Mouse (Mus musculus) kidney, embryonic 14.5 days (tissue): Measurements from ENCODE around the gene Hoxa10. TPM values are rescaled to one million over a fixed set of nuclear protein-coding genes. Genes with fewer than 3 reads are reported as not detected.

ENCODE experiments used
- ATAC-seq: fragments of 200-750 bp; cut with Nextera tagmentation; 2 replicates; pipeline ENCODE4 v1.8.0; 2017; ENCODE audit warnings: moderate number of reproducible peaks, mild to moderate bottlenecking, moderate TSS enrichment, moderate library complexity; ENCODE audit not compliant: low FRiP score, low TSS enrichment
- H3K27ac ChIP-seq: fragments of 300-500 bp; sonication (generic); 2 replicates; pipeline ENCODE4 v1.5.1; 2014; ENCODE audit warnings: low read depth, mild to moderate bottlenecking, low read length, moderate library complexity, mixed read lengths
- H3K27me3 ChIP-seq: fragments of 300-500 bp; sonication (generic); 2 replicates; pipeline ENCODE4 v1.6.1; 2014; ENCODE audit warnings: mild to moderate bottlenecking, low read length; ENCODE audit not compliant: control insufficient read depth, insufficient read depth
- H3K36me3 ChIP-seq: fragments of 300-500 bp; sonication (generic); 2 replicates; pipeline ENCODE4 v1.6.1; 2014; ENCODE audit warnings: low read length, mixed read lengths; ENCODE audit not compliant: control insufficient read depth, insufficient read depth
- H3K4me1 ChIP-seq: fragments of 300-500 bp; sonication (generic); 2 replicates; pipeline ENCODE4 v1.6.1; 2014; ENCODE audit warnings: low read length, mixed read lengths; ENCODE audit not compliant: control insufficient read depth, insufficient read depth
- H3K4me2 ChIP-seq: fragments of 300-500 bp; sonication (generic); replicated peaks from 2 replicates; pipeline ENCODE4 v1.6.1; 2014; ENCODE audit warnings: low read depth, mild to moderate bottlenecking, low read length
- H3K4me3 ChIP-seq: fragments of 300-500 bp; sonication (generic); 2 replicates; pipeline ENCODE4 v1.5.1; 2014; ENCODE audit warnings: mild to moderate bottlenecking, low read length
- H3K9ac ChIP-seq: fragments of 300-500 bp; sonication (generic); 2 replicates; pipeline ENCODE4 v1.6.1; 2014; ENCODE audit warnings: low read depth, mild to moderate bottlenecking, low read length, moderate library complexity
- H3K9me3 ChIP-seq: fragments of 300-500 bp; sonication (generic); 2 replicates; pipeline ENCODE4 v1.6.1; 2016; ENCODE audit warnings: low read length; ENCODE audit not compliant: control insufficient read depth
- WGBS: fragments of 180-500 bp; shearing (Covaris S2); extraction: QIAGEN DNeasy Blood & Tissue Kit; methylation state at CpG from one replicate; pipeline ENCODE4 v1.1.7; 2014; 5-methylcytosine and 5-hydroxymethylcytosine counted together
- polyA plus RNA-seq: library from polyadenylated mRNA; unstranded; fragments of >200 nt; fragmentation: Nextera tagmentation; extraction: Ambion mirVana; gene quantifications from 2 replicates; pipeline ENCODE4 v1.2.1, GENCODE M21; 2014

The Hoxa10 gene
- polyA plus RNA-seq, 1 experiment from 2014 or later = 186 TPM

DNA sequence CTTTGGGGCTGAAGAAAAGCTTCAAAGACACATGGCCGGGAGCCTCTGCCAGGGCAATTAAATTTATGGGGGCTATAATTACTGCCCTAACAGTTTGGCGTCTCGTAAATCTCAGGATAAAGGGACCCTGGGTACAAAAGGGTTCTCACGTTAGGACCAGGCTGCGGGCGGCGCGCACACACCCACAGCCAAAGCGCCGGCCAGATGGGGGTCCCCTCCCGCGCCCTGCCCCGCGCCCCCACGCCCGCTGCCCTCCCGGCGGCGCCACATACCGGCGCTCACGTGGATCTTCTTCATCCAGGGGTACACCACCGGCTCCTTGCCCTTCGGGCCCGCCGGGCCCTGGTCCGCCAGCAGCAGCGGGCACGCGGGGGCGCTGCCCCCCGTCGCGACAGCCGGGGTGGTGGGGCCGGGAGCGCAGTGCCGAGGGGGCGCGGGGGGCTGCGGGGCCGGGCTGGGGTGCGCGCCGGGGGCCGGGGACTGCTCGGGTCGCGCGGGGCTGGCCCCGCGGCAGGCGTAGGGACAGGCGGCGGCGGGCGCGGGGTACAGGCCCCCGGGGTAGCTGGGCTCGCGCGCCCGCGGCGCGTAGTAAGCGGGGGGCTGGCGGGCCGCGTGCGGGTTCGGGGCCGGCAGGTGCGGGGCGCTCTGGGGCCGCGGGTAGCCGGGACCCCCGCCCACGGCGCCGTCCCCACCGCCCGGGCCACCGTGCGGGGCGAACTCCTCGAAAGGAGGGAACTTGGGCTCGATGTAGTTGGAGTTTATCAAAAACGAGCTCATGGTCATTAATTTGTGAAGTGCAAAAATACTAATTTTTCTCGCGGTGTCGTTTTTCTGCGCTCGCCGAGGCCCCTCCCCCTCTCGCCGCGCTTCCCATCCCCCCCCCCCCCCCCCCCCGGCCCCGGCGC, 49.5 kb downstream of the Hoxa10 start, which contains the start of gene Hoxa4:
Hoxa4 (minus strand) TSS at position 848 of the 905 bp plus-strand sequence.
- Histone ChIP-seq H3K27me3 (no peaks in the 10 kb centered on the region), H3K9me3 (no peaks in the 10 kb centered on the region), H3K4me1 (peaks cover 65% of the 10 kb centered on the region), H3K4me2 (peak within 1 kb of the TSS; percentile 97), H3K4me3 (peak within 1 kb of the TSS; percentile 57), H3K27ac (peak within 1 kb of the TSS; percentile 95), H3K36me3 (peaks cover 16% of the 10 kb centered on the region; the same call in 1 of the 2 replicates), H3K9ac (peak within 1 kb of the TSS; percentile 88)
- under 1% methylated on average over 69 of the region's 102 CpGs for WGBS
- peak; percentile 75 for ATAC-seq

DNA sequence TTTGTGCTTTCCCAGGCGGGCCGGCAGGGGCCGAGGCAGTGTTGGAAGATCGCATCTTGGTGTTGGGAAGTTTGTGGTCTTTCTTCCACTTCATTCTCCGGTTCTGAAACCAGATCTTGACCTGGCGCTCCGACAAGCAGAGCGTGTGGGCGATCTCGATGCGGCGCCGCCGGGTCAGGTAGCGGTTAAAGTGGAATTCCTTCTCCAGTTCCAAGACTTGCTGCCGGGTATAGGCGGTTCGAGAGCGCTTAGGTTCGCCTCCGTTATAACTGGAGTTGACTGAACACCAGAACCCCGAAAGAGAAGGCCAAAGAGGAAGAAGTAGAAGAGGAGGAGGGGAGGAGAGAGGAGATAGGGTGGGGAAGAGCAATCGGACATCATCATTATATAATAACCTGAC, 50.2 kb downstream of the Hoxa10 start:
- ATAC-seq = no peak
- peak overlapping the region; percentile 57 for H3K4me3 ChIP-seq
- H3K27ac ChIP-seq = peak overlapping the region; percentile 95
- 2% methylated on average over 23 of the region's 23 CpGs for WGBS
- peaks cover 65% of the 10 kb centered on the region for H3K4me1 ChIP-seq
- H3K4me2 ChIP-seq = peak overlapping the region; percentile 97
- no peaks in the 10 kb centered on the region for H3K27me3 ChIP-seq
- H3K36me3 ChIP-seq = peaks cover 20% of the 10 kb centered on the region; the same call in 1 of the 2 replicates
- no peaks in the 10 kb centered on the region for H3K9me3 ChIP-seq
- H3K9ac ChIP-seq = peak overlapping the region; percentile 88

DNA sequence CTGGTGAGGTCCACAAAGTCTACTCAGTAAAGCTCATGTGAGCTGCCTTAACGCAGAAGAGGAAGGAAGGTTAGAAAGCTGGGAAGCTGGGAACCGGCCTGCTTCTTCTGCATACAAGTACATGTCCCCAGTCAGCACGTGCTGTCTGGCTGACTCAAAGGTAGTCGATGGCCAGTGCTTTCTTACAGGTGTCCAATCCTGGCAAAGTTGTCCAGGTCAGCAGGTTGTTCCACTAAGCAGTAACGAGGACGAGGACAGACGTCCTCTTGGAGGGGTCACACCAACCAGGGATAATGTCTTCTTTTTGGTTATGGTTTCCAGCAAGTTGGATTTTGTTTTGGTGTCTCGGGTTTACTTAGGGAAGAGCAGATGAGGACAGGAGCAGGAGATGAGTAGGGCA, 50.7 kb downstream of the Hoxa10 start:
- H3K27ac ChIP-seq = peak overlapping the region; percentile 95
- H3K9me3 ChIP-seq = no peaks in the 10 kb centered on the region
- no peaks in the 10 kb centered on the region for H3K27me3 ChIP-seq
- peak overlapping the region; percentile 88 for H3K9ac ChIP-seq
- peak overlapping the region; percentile 97 for H3K4me2 ChIP-seq
- no peak for ATAC-seq
- 19% methylated on average over 8 of the region's 8 CpGs for WGBS
- peak overlapping the region; percentile 57; the same call in 1 of the 2 replicates for H3K4me3 ChIP-seq
- peaks cover 20% of the 10 kb centered on the region; the same call in 1 of the 2 replicates for H3K36me3 ChIP-seq
- H3K4me1 ChIP-seq = peaks cover 66% of the 10 kb centered on the region

DNA sequence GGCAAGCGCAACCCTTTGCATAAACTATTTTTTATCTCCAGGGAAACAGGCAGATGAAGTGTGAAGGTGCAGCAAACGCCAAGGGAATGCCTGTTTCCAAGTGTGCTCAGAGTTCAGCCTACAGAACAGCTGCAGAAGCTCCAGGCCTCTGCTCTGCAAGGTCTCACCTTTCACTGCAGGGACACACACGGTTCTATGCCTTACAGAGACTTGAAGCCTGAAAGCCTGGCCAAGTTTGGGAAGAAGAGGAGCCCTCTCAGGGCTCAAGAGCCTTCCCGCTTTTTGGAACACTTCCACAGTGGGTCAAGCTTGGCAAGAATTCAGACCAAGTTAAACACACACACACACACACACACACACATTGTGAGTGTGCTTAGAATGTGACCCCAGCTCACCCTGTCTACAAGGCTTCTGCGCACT, 51.5 kb downstream of the Hoxa10 start:
- 0 out of 2 replicates have a peak overlapping the region, but pooled peaks have one; percentile 1 for H3K4me2 ChIP-seq
- H3K27ac ChIP-seq = peak overlapping the region; percentile 95; the same call in 1 of the 2 replicates
- peaks cover 20% of the 10 kb centered on the region; the same call in 1 of the 2 replicates for H3K36me3 ChIP-seq
- ATAC-seq = no peak
- no peaks in the 10 kb centered on the region for H3K27me3 ChIP-seq
- no peak overlapping the region for H3K4me3 ChIP-seq
- 25% methylated on average over 5 of the region's 5 CpGs for WGBS
- no peak overlapping the region for H3K9ac ChIP-seq
- peaks cover 66% of the 10 kb centered on the region for H3K4me1 ChIP-seq
- no peaks in the 10 kb centered on the region for H3K9me3 ChIP-seq

DNA sequence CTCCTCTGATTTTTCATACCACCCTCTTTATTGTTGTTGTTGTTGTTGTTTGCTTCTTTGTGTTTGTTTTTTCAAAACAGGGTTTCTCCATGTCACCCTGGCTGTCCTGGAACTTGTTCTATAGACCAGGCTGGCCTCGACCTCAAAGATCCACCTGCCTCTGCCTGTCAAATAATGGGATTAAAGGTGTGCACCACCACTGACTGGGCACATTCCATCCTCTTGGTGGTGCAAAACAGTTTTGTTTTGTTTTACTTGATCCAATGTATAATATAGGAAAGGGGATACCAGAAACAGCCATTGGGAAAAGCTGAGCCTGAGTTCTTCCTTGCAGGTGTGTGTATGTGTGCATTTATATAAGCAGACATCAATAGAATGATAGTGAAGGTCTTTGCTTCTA, 54.2 kb downstream of the Hoxa10 start:
- WGBS = 64% methylated on average over 1 of the region's 1 CpGs
- H3K27me3 ChIP-seq = no peaks in the 10 kb centered on the region

DNA sequence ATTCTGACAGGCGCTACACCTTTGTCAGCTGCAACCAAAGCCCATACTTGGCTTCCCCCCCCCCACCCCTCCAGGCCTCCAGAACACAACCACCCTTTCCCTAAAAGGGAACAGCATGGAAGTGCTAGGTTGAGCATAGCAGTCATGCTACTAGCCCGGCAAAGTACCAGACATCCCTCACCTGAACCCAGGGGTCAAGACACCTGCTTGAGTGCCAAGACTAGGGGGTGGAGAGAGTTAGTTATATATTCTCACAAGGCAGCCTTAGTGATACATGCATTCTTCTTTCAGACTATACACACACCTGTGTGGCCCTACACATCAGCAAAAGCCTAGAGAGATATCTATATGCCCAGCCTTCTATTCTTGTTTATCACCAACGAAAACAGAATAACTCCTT, 54.8 kb downstream of the Hoxa10 start:
- ATAC-seq = no peak
- H3K36me3 ChIP-seq = peaks cover 29% of the 10 kb centered on the region; the same call in 1 of the 2 replicates
- H3K9ac ChIP-seq = peak overlapping the region; percentile 24; the same call in 1 of the 2 replicates
- no peaks in the 10 kb centered on the region for H3K9me3 ChIP-seq
- H3K4me2 ChIP-seq = peak overlapping the region; percentile 25; the same call in 1 of the 2 replicates
- peaks cover 79% of the 10 kb centered on the region for H3K4me1 ChIP-seq
- WGBS = 30% methylated on average over 3 of the region's 3 CpGs
- H3K4me3 ChIP-seq = no peak overlapping the region
- H3K27ac ChIP-seq = peak overlapping the region; percentile 94; the same call in 1 of the 2 replicates
- no peaks in the 10 kb centered on the region for H3K27me3 ChIP-seq

More for the DNA sequence above, 54.2 kb downstream of the Hoxa10 start:
- peaks cover 72% of the 10 kb centered on the region for H3K4me1 ChIP-seq
- peak overlapping the region; percentile 24; the same call in 1 of the 2 replicates for H3K27ac ChIP-seq
- H3K4me3 ChIP-seq = no peak overlapping the region
- no peaks in the 10 kb centered on the region for H3K9me3 ChIP-seq
- no peak for ATAC-seq
- no peak overlapping the region for H3K4me2 ChIP-seq
- H3K9ac ChIP-seq = no peak overlapping the region
- peaks cover 24% of the 10 kb centered on the region; the same call in 1 of the 2 replicates for H3K36me3 ChIP-seq

DNA sequence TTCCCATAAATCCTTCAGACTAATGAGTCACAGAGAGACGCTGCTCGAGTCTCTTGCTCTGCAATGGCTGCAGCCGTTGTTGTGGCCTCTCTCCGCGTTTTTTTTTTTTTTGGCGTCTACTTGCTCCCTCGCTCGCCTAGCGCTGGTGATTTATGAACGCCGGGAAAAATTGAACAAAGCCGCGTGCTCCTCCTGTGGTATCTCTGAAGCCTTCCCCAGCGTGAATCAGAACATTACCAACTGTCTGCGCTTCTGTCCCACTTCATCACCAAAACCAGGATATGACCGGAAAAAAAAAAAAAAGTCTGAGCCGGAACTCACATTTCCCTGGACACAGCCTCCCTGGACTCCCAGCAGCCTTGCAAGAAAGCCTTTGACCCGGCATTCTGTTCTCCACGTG, 55.4 kb downstream of the Hoxa10 start:
- Histone ChIP-seq H3K4me3 (no peak overlapping the region), H3K4me1 (peaks cover 79% of the 10 kb centered on the region), H3K4me2 (peak overlapping the region; percentile 25), H3K27ac (peak overlapping the region; percentile 94; the same call in 1 of the 2 replicates), H3K9me3 (no peaks in the 10 kb centered on the region), H3K27me3 (no peaks in the 10 kb centered on the region), H3K9ac (peak overlapping the region; percentile 24; the same call in 1 of the 2 replicates), H3K36me3 (peaks cover 29% of the 10 kb centered on the region; the same call in 1 of the 2 replicates)
- ATAC-seq = no peak
- 2% methylated on average over 19 of the region's 19 CpGs for WGBS

DNA sequence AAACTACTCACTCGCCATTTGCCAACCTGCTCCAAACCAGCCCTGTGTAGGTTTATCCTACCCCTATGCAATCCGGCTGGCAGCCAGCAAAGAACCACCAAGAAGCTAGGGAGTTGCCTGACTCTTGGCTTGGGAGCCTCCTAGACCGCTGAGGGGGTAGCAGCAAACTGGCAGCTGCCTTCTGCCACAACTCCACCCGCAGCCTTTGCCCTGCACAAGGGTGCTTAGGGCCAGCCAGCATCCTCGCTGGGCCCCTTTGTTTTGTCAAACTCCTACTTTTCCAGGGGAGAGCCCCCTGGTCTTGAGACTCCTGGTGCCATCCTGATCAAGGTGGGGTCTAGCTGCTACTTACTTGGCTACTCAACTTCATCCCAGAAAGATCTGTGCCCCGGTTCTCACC, 56.0 kb downstream of the Hoxa10 start:
- Histone ChIP-seq H3K9me3 (no peaks in the 10 kb centered on the region), H3K36me3 (peaks cover 26% of the 10 kb centered on the region; the same call in 1 of the 2 replicates), H3K9ac (peak overlapping the region; percentile 13; the same call in 1 of the 2 replicates), H3K4me2 (peak overlapping the region; percentile 25; the same call in 1 of the 2 replicates), H3K4me1 (peaks cover 79% of the 10 kb centered on the region), H3K27ac (peak overlapping the region; percentile 94), H3K27me3 (no peaks in the 10 kb centered on the region), H3K4me3 (no peak overlapping the region)
- WGBS = 21% methylated on average over 6 of the region's 6 CpGs
- no peak for ATAC-seq
